Mouse (Mus musculus) stomach, postnatal 0 days (tissue): ENCODE data around the gene Yeats4. TPM values are rescaled to one million over a fixed set of nuclear protein-coding genes. Genes with fewer than 3 reads are reported as not detected.

ENCODE experiments used
- ATAC-seq: fragments of 200-750 bp; cut with Nextera tagmentation; 2 replicates; pipeline ENCODE4 v1.8.0; 2017; ENCODE audit not compliant: low FRiP score, low TSS enrichment
- DNase-seq: peaks from one replicate; pipeline ENCODE4 v3.0.0-alpha.2; 2016; ENCODE audit warnings: low spot score
- H3K27ac ChIP-seq: fragments of 300-500 bp; sonication (generic); replicated peaks from 2 replicates; pipeline ENCODE4 v1.5.1; 2014; ENCODE audit warnings: mild to moderate bottlenecking, control low read depth
- H3K27me3 ChIP-seq: fragments of 300-500 bp; sonication (generic); 2 replicates; pipeline ENCODE4 v1.6.1; 2014; ENCODE audit warnings: low read length; ENCODE audit not compliant: control insufficient read depth, insufficient read depth
- H3K36me3 ChIP-seq: fragments of 300-500 bp; sonication (generic); 2 replicates; pipeline ENCODE4 v1.6.1; 2014; ENCODE audit warnings: low read length, mixed read lengths; ENCODE audit not compliant: control insufficient read depth, insufficient read depth
- H3K4me1 ChIP-seq: fragments of 300-500 bp; sonication (generic); replicated peaks from 2 replicates; pipeline ENCODE4 v1.6.1; 2014; ENCODE audit warnings: antibody characterized with exemption; ENCODE audit not compliant: control insufficient read depth, insufficient read depth
- H3K4me2 ChIP-seq: fragments of 300-500 bp; sonication (generic); replicated peaks from 2 replicates; pipeline ENCODE4 v1.6.1; 2014; ENCODE audit warnings: low read depth, mild to moderate bottlenecking, control low read depth, moderate library complexity
- H3K4me3 ChIP-seq: fragments of 300-500 bp; sonication (generic); 2 replicates; pipeline ENCODE4 v1.5.1; 2014; ENCODE audit warnings: low read depth, low read length, control low read depth
- H3K9ac ChIP-seq: fragments of 300-500 bp; sonication (generic); 2 replicates; pipeline ENCODE4 v1.6.1; 2014; ENCODE audit warnings: mild to moderate bottlenecking, low read length, control low read depth, mixed read lengths
- H3K9me3 ChIP-seq: fragments of 300-500 bp; sonication (generic); 2 replicates; pipeline ENCODE4 v1.6.1; 2016; ENCODE audit warnings: low read length; ENCODE audit not compliant: control insufficient read depth
- CTCF ChIP-seq: IDR thresholded peaks from 2 replicates; pipeline ENCODE4 v1.5.1; 2016; ENCODE audit warnings: antibody characterized with exemption, low read depth, mild to moderate bottlenecking, moderate library complexity
- EP300 ChIP-seq: optimal IDR thresholded peaks from 2 replicates; pipeline ENCODE3; 2016; ENCODE audit warnings: antibody characterized with exemption
- WGBS: fragments of 180-500 bp; shearing (Covaris S2); extraction: QIAGEN DNeasy Blood & Tissue Kit; methylation state at CpG from one replicate; pipeline ENCODE4 v1.1.7; 2014; 5-methylcytosine and 5-hydroxymethylcytosine counted together
- polyA plus RNA-seq: library from polyadenylated mRNA; unstranded; fragments of >200 nt; fragmentation: Nextera tagmentation; extraction: Ambion mirVana; gene quantifications from 2 replicates; pipeline ENCODE4 v1.2.1, GENCODE M21; 2015

The Yeats4 gene
- polyA plus RNA-seq, 1 experiment from 2014 or later = 38.2 TPM

DNA sequence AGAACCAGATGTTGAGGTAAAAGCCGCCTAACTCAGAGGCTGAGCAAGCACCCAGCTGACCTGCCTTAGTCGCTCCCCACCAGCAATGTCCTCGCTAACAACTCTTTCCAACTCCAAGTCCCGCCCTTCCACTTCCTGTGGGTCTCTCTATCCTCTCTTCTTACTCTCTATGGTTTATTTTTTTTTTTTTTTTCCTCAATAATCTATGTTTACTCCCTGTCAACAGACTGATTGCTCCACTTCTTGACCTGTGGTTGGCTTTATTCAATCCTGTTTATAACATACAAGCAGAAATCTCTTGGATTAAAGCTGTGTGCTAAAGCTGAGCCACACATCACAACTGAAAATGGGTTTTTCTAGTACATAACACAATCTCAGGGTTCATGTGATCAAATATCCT, 28.6 kb downstream of the Yeats4 start:
- no peaks in the 10 kb centered on the region for H3K9me3 ChIP-seq
- TF ChIP-seq EP300 = no peak
- no peak for TF ChIP-seq CTCF
- ATAC-seq (no peak), DNase-seq (no peak)
- H3K36me3 ChIP-seq = no peaks in the 10 kb centered on the region
- 96% methylated on average over 4 of the region's 4 CpGs for WGBS
- H3K9ac ChIP-seq = no peak overlapping the region
- no peak overlapping the region for H3K27ac ChIP-seq
- no peaks in the 10 kb centered on the region for H3K4me1 ChIP-seq
- H3K4me3 ChIP-seq = no peak overlapping the region
- H3K4me2 ChIP-seq = no peak overlapping the region
- no peaks in the 10 kb centered on the region for H3K27me3 ChIP-seq

DNA sequence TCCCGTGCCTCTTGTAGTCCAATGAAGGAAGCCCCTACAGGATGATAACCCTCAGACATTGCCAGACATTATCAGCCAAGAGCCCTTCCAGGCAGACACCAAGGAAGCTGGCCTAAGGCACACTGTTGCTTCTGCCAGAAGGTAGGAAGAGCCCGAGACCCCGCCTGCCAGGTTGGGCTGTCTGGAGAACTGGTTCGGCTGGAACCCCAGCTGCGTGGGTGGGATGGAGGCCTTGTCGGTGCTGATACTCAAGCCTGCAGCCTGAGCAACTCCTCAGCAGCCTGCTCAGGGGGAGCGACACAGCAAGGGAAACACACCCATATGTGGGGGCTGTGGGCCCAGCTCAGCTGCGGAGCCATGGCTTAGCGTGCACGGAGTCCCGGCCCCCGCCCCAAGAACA, 29.3 kb downstream of the Yeats4 start:
- Histone ChIP-seq H3K4me3 (no peak overlapping the region), H3K9me3 (no peaks in the 10 kb centered on the region), H3K4me2 (no peak overlapping the region), H3K4me1 (no peaks in the 10 kb centered on the region), H3K27ac (no peak overlapping the region), H3K27me3 (no peaks in the 10 kb centered on the region), H3K36me3 (no peaks in the 10 kb centered on the region), H3K9ac (no peak overlapping the region)
- DNase-seq (no peak), ATAC-seq (0 out of 2 replicates have a peak, but pooled peaks have one; percentile 45)
- TF ChIP-seq CTCF = no peak
- TF ChIP-seq EP300 = no peak
- 63% methylated on average over 12 of the region's 12 CpGs for WGBS

DNA sequence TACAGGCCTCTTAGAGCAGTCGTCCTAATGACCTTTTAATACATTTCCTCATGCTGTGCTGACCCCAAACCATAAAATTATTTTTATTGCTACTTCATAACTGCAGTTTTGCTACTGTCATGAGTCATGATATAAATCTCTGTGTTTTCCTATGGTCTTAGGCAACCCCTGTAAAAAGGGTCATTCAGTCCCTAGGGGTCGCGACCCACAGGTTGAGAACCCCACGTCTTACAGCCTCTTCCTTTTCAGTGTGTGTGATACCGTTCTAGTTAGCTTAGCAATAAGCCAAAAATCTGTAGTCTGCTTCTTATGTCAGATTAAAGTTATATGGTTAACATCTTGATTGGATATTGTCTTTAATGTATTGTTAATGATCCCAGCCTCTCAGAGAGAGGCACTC, 30.9 kb downstream of the Yeats4 start:
- TF ChIP-seq EP300 (no peak), CTCF (no peak)
- Histone ChIP-seq H3K36me3 (no peaks in the 10 kb centered on the region), H3K4me1 (no peaks in the 10 kb centered on the region), H3K4me2 (no peak overlapping the region), H3K4me3 (no peak overlapping the region), H3K9me3 (no peaks in the 10 kb centered on the region), H3K27ac (no peak overlapping the region), H3K27me3 (no peaks in the 10 kb centered on the region), H3K9ac (no peak overlapping the region)
- DNase-seq = no peak
- no peak for ATAC-seq
- WGBS = 73% methylated on average over 5 of the region's 5 CpGs

DNA sequence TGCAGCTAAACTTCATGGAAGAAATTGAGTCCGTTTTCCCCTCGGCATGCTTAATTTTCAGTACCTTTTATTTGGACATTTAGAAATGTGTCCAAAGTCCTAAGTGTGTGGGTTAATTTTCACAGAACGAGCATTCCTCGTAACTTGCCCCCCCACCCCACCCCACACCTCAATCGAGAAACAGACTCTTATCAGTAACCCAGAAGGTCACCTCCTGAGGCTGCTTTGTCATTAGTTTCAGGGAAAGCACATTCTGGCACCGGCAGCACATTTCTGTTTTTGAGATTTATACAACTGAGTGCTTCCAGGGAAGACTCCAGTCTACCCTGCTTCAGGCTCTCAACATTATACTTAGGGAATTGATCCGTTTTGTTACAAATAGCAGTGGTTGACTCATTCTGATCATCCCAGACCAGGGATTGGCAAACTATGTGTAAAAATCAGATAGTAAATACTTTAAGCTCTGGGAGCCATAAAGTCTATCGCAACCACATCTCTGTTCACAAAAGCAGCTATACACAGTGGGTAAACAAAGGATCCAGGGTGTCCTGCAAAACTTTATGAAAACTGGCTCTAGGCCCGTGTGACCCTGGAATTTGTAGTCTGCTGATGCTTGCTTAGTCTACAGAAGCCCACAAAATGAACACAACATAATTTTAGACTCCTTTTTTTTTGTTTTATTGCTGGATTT, 38.8 kb downstream of the Yeats4 start:
- 35% methylated on average over 9 of the region's 9 CpGs for WGBS
- H3K27ac ChIP-seq = no peak overlapping the region
- ATAC-seq = no peak

DNA sequence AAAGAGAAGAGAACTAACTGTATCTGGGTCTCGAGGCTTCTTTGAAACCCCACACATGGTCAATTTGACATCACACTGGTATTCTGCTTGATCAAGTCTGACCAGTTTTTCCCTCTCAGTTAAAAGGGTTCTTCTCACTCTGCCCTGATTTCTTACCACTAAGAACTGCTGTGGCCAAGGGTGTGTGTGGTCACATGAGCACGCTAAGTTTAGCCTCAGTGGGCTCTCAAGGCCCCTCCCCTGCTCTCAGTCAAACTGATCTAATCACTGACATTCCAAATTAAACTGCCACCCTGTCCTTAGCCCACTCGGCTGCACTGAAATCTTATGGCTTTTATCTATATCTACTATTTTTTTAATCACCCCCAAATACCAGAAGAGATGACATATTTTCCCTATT, 43.2 kb downstream of the Yeats4 start:
- no peak for TF ChIP-seq EP300
- Histone ChIP-seq H3K4me3 (no peak overlapping the region), H3K4me1 (no peaks in the 10 kb centered on the region), H3K9ac (no peak overlapping the region), H3K27me3 (no peaks in the 10 kb centered on the region), H3K9me3 (no peaks in the 10 kb centered on the region), H3K36me3 (no peaks in the 10 kb centered on the region), H3K4me2 (no peak overlapping the region), H3K27ac (no peak overlapping the region)
- WGBS = 24% methylated on average over 3 of the region's 3 CpGs
- DNase-seq = no peak
- ATAC-seq = no peak

More for the DNA sequence above, 38.8 kb downstream of the Yeats4 start:
- Histone ChIP-seq H3K9ac (no peak overlapping the region), H3K9me3 (no peaks in the 10 kb centered on the region), H3K27me3 (no peaks in the 10 kb centered on the region), H3K4me2 (no peak overlapping the region), H3K4me1 (no peaks in the 10 kb centered on the region), H3K4me3 (no peak overlapping the region), H3K36me3 (no peaks in the 10 kb centered on the region)
- no peak for DNase-seq
- TF ChIP-seq CTCF = no peak
- no peak for TF ChIP-seq EP300

DNA sequence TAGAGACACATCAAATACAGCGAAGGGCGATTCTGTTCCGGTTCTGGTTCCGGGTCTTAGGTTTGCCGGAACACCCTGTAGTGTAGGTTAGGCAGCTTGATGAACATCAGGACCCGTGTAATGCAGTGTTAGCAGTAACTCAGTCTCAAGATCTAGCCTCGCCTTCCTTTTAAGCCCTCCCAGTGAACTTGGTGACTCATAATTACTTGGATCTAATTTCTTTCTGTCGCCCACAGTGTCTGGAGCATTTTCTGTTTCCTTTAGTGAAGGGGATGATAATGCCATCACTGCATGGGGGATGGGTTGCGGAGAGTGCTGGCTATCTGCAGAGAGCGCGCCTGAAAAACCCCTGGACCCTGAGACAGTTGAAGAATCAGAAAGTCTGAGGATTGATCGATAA, 49.7 kb downstream of the Yeats4 start:
- H3K9ac ChIP-seq = no peak overlapping the region
- ATAC-seq (peak; percentile 66), DNase-seq (peak; percentile 23)
- TF ChIP-seq CTCF (no peak), EP300 (no peak)
- H3K4me2 ChIP-seq = 0 out of 2 replicates have a peak overlapping the region, but pooled peaks have one; percentile 36
- H3K36me3 ChIP-seq = no peaks in the 10 kb centered on the region
- H3K27ac ChIP-seq = peak overlapping the region; percentile 30; the same call in 1 of the 2 replicates
- WGBS = 63% methylated on average over 12 of the region's 12 CpGs
- H3K4me3 ChIP-seq = no peak overlapping the region
- no peaks in the 10 kb centered on the region for H3K27me3 ChIP-seq
- H3K9me3 ChIP-seq = no peaks in the 10 kb centered on the region
- no peaks in the 10 kb centered on the region for H3K4me1 ChIP-seq
